Mouse (Mus musculus): ENCODE data around the gene Pvalb. TPM values are rescaled to one million over a fixed set of nuclear protein-coding genes. Genes with fewer than 3 reads are reported as not detected.

Pvalb gene
- polyA plus RNA-seq, 1 experiment from 2014 or later, result not detected

DNA sequence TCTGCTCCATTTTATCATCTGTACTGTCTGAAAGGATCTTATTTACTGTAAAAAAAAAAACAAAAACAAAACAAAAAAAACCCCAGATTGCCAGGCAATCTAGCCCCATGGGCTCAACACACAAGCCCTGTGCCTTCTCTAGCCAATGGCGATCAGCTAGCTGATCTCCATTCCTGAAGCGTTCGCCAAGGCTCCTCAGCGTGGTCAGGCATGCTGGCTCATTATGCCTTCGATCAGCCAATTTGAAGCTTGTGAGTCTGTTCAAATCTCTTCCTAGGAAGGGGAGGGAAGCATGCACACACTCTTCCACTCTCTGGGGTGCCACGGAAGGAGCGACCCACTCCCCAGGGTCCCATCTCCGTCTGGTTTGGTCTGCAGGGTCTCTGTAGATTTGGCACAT lies 48.9 kb downstream of the Pvalb start:
- H3K9ac ChIP-seq (ENCODE audit: low read depth, low read length), result no peak overlapping the region
- no peak overlapping the region for H3K27ac ChIP-seq (ENCODE audit: low read depth, low read length)
- WGBS, result 85% methylated on average over 8 of the region's 8 CpGs
- no peak overlapping the region for H3K4me2 ChIP-seq (replicated peaks; ENCODE audit: low read depth)
- TF ChIP-seq CTCF (IDR thresholded peaks at IDR 0.05; ENCODE audit: low read depth), result no peak
- no peaks in the 10 kb centered on the region for H3K9me3 ChIP-seq (ENCODE audit: control insufficient read depth)
- no peaks in the 10 kb centered on the region for H3K36me3 ChIP-seq (ENCODE audit: control insufficient read depth, insufficient read depth)
- H3K4me1 ChIP-seq (replicated peaks; ENCODE audit: control insufficient read depth, insufficient read depth, low read length), result no peaks in the 10 kb centered on the region
- no peaks in the 10 kb centered on the region for H3K27me3 ChIP-seq (replicated peaks; ENCODE audit: control insufficient read depth, insufficient read depth, low read length)
- no peak overlapping the region for H3K4me3 ChIP-seq (ENCODE audit: low read depth, low read length)
- no peak for ATAC-seq

DNA sequence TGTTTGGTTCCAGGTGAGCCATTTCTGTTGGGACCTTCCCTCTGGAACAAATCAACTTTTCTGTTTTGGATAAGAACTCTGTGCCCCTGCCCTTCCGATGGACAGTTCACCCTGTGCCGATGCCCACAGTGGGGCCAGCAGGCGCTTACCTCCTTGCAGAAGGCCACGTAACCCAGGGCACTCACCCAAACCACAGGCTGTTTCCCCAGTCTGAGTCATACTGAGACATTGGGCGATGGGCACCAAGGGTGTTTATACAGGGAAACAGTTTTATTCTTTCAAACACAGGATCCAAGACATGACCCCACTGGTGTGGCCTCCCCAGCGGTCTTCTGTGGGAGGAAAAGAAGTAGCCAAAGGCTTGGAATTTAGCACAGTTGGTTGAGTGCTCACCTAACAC lies 50.8 kb downstream of the Pvalb start:
- no peak overlapping the region for H3K4me2 ChIP-seq (replicated peaks; ENCODE audit: low read depth)
- H3K9me3 ChIP-seq (ENCODE audit: control insufficient read depth), result no peaks in the 10 kb centered on the region
- H3K36me3 ChIP-seq (ENCODE audit: control insufficient read depth, insufficient read depth), result no peaks in the 10 kb centered on the region
- 85% methylated on average over 6 of the region's 6 CpGs for WGBS
- ATAC-seq, result no peak
- H3K4me1 ChIP-seq (replicated peaks; ENCODE audit: control insufficient read depth, insufficient read depth, low read length), result no peaks in the 10 kb centered on the region
- H3K27me3 ChIP-seq (replicated peaks; ENCODE audit: control insufficient read depth, insufficient read depth, low read length), result no peaks in the 10 kb centered on the region
- no peak overlapping the region for H3K9ac ChIP-seq (ENCODE audit: low read depth, low read length)
- H3K4me3 ChIP-seq (ENCODE audit: low read depth, low read length), result no peak overlapping the region
- H3K27ac ChIP-seq (ENCODE audit: low read depth, low read length), result no peak overlapping the region
- no peak for TF ChIP-seq CTCF (IDR thresholded peaks at IDR 0.05; ENCODE audit: low read depth)

DNA sequence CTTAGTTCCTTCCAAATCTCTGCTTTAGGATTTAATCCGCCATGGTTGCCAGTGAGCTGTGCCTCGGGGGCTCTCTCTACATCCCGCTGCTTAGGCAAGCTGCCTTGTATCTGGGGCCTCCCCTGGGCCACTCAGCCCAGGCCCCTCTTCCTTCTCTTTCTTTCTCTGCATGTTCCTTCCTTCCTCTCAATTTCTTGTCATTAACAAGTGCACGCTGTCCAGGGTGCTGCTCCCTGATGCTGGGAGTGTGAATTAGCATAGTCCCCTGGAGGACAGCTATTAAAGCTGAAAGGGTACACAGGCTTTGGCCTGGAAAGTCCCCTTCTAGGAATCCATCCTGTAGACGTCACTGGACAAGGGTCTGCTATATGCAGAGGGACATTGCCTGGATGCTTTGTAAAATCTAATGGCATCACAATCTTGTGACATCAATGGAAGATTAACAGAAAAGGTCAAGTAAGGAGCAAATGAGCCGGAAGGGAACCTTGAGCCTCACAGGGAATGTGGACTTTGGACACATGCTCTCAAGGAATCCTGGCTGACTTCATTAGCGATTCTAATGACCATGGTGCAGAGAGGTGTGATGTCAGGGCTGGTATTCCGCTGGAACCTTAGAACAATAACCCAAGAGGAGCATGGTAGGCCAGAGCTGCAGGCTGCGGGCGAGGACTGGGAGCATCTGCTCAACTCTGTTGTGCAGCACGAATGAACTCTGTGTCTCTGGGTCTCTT lies 53.0 kb downstream of the Pvalb start:
- Histone ChIP-seq H3K4me1 (replicated peaks; ENCODE audit: control insufficient read depth, insufficient read depth, low read length) (no peaks in the 10 kb centered on the region), H3K36me3 (ENCODE audit: control insufficient read depth, insufficient read depth) (no peaks in the 10 kb centered on the region), H3K4me3 (ENCODE audit: low read depth, low read length) (no peak overlapping the region), H3K27ac (ENCODE audit: low read depth, low read length) (no peak overlapping the region), H3K9ac (ENCODE audit: low read depth, low read length) (no peak overlapping the region), H3K4me2 (replicated peaks; ENCODE audit: low read depth) (no peak overlapping the region), H3K9me3 (ENCODE audit: control insufficient read depth) (no peaks in the 10 kb centered on the region), H3K27me3 (replicated peaks; ENCODE audit: control insufficient read depth, insufficient read depth, low read length) (no peaks in the 10 kb centered on the region)
- no peak for ATAC-seq
- WGBS, result 48% methylated on average over 11 of the region's 11 CpGs
- TF ChIP-seq CTCF (IDR thresholded peaks at IDR 0.05; ENCODE audit: low read depth), result no peak

DNA sequence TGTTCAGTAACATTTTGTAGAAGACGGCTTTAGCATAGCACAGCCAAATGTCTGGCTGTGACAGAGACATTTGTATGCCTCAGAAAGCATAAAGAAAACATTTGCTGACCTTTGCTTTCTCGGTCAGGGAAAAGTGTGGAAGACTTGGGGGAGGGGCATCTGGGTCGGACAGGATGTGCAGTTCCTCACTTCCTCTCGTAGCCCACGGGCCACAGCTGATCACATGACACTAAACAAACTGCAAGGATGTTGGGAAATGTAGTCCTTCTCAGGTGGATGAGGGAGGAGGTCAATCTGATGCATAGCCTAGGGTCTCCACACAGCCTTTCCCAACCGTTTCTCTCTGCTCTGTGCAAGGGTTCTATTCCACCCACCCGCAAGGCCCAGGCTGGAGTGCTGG lies 57.6 kb downstream of the Pvalb start:
- H3K36me3 ChIP-seq (ENCODE audit: control insufficient read depth, insufficient read depth), result no peaks in the 10 kb centered on the region
- no peak overlapping the region for H3K4me2 ChIP-seq (replicated peaks; ENCODE audit: low read depth)
- 69% methylated on average over 7 of the region's 7 CpGs for WGBS
- H3K27me3 ChIP-seq (replicated peaks; ENCODE audit: control insufficient read depth, insufficient read depth, low read length), result no peaks in the 10 kb centered on the region
- no peak for TF ChIP-seq CTCF (IDR thresholded peaks at IDR 0.05; ENCODE audit: low read depth)
- H3K9ac ChIP-seq (ENCODE audit: low read depth, low read length), result no peak overlapping the region
- no peak for ATAC-seq
- no peaks in the 10 kb centered on the region for H3K9me3 ChIP-seq (ENCODE audit: control insufficient read depth)
- H3K4me1 ChIP-seq (replicated peaks; ENCODE audit: control insufficient read depth, insufficient read depth, low read length), result no peaks in the 10 kb centered on the region
- no peak overlapping the region for H3K4me3 ChIP-seq (ENCODE audit: low read depth, low read length)
- no peak overlapping the region for H3K27ac ChIP-seq (ENCODE audit: low read depth, low read length)

Other genes with a start within 250 kb of the Pvalb start
- gene Foxred2, start 249.7 kb downstream of the Pvalb start, polyA plus RNA-seq (2015; fragmentation: Nextera tagmentation; extraction: Ambion mirVana), result 0.33 and 0.46 TPM in 2 replicates
- gene Eif3d, start 235.6 kb downstream of the Pvalb start, polyA plus RNA-seq (2015; fragmentation: Nextera tagmentation; extraction: Ambion mirVana), result 59.5 and 67.4 TPM in 2 replicates
- 0.03 and 0.05 TPM in 2 replicates for gene Cacng2, start 86.4 kb downstream of the Pvalb start, polyA plus RNA-seq (2015; fragmentation: Nextera tagmentation; extraction: Ambion mirVana)
- gene Ift27, start 32.3 kb downstream of the Pvalb start, polyA plus RNA-seq (2015; fragmentation: Nextera tagmentation; extraction: Ambion mirVana), result 29.0 and 31.8 TPM in 2 replicates
- gene Ncf4, start 38.4 kb upstream of the Pvalb start, polyA plus RNA-seq (2015; fragmentation: Nextera tagmentation; extraction: Ambion mirVana), result 2.5 and 2.8 TPM in 2 replicates
- 0.31 and 0.42 TPM in 2 replicates for gene Csf2rb2, start 99.3 kb upstream of the Pvalb start, polyA plus RNA-seq (2015; fragmentation: Nextera tagmentation; extraction: Ambion mirVana)
- 1.3 and 1.6 TPM in 2 replicates for gene Csf2rb, start 119.4 kb upstream of the Pvalb start, polyA plus RNA-seq (2015; fragmentation: Nextera tagmentation; extraction: Ambion mirVana)
- gene Tex33, start 189.5 kb upstream of the Pvalb start, polyA plus RNA-seq (2015; fragmentation: Nextera tagmentation; extraction: Ambion mirVana), result not detected in 2 replicates
- 36.7 and 48.3 TPM in 2 replicates for gene Tst, start 199.5 kb upstream of the Pvalb start, polyA plus RNA-seq (2015; fragmentation: Nextera tagmentation; extraction: Ambion mirVana)
- gene Mpst, start 200.0 kb upstream of the Pvalb start, polyA plus RNA-seq (2015; fragmentation: Nextera tagmentation; extraction: Ambion mirVana), result 2.8 and 3.2 TPM in 2 replicates
- 18.6 and 20.1 TPM in 2 replicates for gene Kctd17, start 222.2 kb upstream of the Pvalb start, polyA plus RNA-seq (2015; fragmentation: Nextera tagmentation; extraction: Ambion mirVana)